Mouse (Mus musculus) liver, embryonic 14.5 days (tissue): Measurements from ENCODE around the gene Plb1. TPM values are rescaled to one million over a fixed set of nuclear protein-coding genes. Genes with fewer than 3 reads are reported as not detected.

ENCODE experiments used
- ATAC-seq: fragments of 200-750 bp; cut with Nextera tagmentation; 2 replicates; pipeline ENCODE4 v1.8.0; 2017; ENCODE audit warnings: moderate number of reproducible peaks, mild to moderate bottlenecking, moderate library complexity; ENCODE audit not compliant: insufficient read depth
- DNase-seq, 3 experiments: peaks; one replicate each; pipeline ENCODE4 v3.0.0-alpha.2; 2012 to 2013; ENCODE audit warnings: low read depth in 3 of 3, low spot score in 3 of 3
- H3K27ac ChIP-seq: fragments of 300-500 bp; sonication (generic); 2 replicates; pipeline ENCODE4 v1.5.1; 2014; ENCODE audit warnings: moderate library complexity, mild to moderate bottlenecking, control low read depth, inconsistent platforms
- H3K27me3 ChIP-seq: fragments of 300-500 bp; sonication (generic); 2 replicates; pipeline ENCODE4 v1.6.1; 2014; ENCODE audit warnings: mild to moderate bottlenecking, low read length, moderate library complexity; ENCODE audit not compliant: control insufficient read depth, insufficient read depth
- H3K36me3 ChIP-seq: fragments of 300-500 bp; sonication (generic); replicated peaks from 2 replicates; pipeline ENCODE4 v1.6.1; 2014; ENCODE audit warnings: low read depth; ENCODE audit not compliant: control insufficient read depth, insufficient read depth
- H3K4me1 ChIP-seq, 2 experiments: fragments of 200-500 bp in 1 of 2; fragments of 300-500 bp in 1 of 2; sonication (generic) in 1 of 2; replicated peaks; 2 replicates each; pipeline ENCODE4 v1.6.1; 2012 to 2014; ENCODE audit warnings: antibody characterized with exemption in 1 of 2, inconsistent platforms in 1 of 2, low read length in 1 of 2; ENCODE audit not compliant: control insufficient read depth in 2 of 2, insufficient read depth in 2 of 2
- H3K4me2 ChIP-seq: fragments of 300-500 bp; sonication (generic); 2 replicates; pipeline ENCODE4 v1.6.1; 2014; ENCODE audit warnings: low read depth, mild to moderate bottlenecking, control low read depth, moderate library complexity
- H3K4me3 ChIP-seq, 2 experiments: fragments of 200-500 bp in 1 of 2; fragments of 300-500 bp in 1 of 2; sonication (generic) in 1 of 2; 2 replicates each; pipeline ENCODE4 v1.5.1; 2012 to 2014; ENCODE audit warnings: low read depth in 2 of 2, low read length in 2 of 2, mild to moderate bottlenecking in 2 of 2, control low read depth in 1 of 2, inconsistent platforms in 1 of 2, moderate library complexity in 1 of 2; ENCODE audit not compliant: insufficient read depth in 1 of 2
- H3K9ac ChIP-seq: fragments of 300-500 bp; sonication (generic); replicated peaks from 2 replicates; pipeline ENCODE4 v1.6.1; 2014; ENCODE audit warnings: mild to moderate bottlenecking, control low read depth, moderate library complexity
- H3K9me3 ChIP-seq: fragments of 300-500 bp; sonication (generic); 2 replicates; pipeline ENCODE4 v1.6.1; 2016; ENCODE audit warnings: low read length, mixed read lengths; ENCODE audit not compliant: control insufficient read depth
- CTCF ChIP-seq: IDR thresholded peaks from 2 replicates; pipeline ENCODE4 v1.5.1; 2016; ENCODE audit warnings: antibody characterized with exemption, low read depth, control low read depth
- EP300 ChIP-seq: IDR thresholded peaks from 2 replicates; pipeline ENCODE4 v1.6.1; 2016; ENCODE audit warnings: antibody characterized with exemption, low read depth
- WGBS: fragments of 180-500 bp; shearing (Covaris S2); extraction: QIAGEN DNeasy Blood & Tissue Kit; methylation state at CpG from one replicate; pipeline ENCODE4 v1.1.7; 2014; ENCODE audit not compliant: insufficient replicate concordance; 5-methylcytosine and 5-hydroxymethylcytosine counted together
- polyA plus RNA-seq, 2 experiments: library from polyadenylated mRNA; depleted of rRNA in 1 of 2; stranded (reverse) in 1 of 2; unstranded in 1 of 2; fragments of >200 nt; fragmentation: Nextera tagmentation in 1 of 2; extraction: Ambion mirVana in 1 of 2; gene quantifications; 2 replicates each; pipeline versions ENCODE4 v1.2.1 to v1.2.3; 2012 to 2014

The Plb1 gene
- polyA plus RNA-seq (2012; rRNA removed) = 0.01 and 0.02 TPM in 2 replicates
- polyA plus RNA-seq (2014; fragmentation: Nextera tagmentation; extraction: Ambion mirVana) = not detected in 2 replicates

DNA sequence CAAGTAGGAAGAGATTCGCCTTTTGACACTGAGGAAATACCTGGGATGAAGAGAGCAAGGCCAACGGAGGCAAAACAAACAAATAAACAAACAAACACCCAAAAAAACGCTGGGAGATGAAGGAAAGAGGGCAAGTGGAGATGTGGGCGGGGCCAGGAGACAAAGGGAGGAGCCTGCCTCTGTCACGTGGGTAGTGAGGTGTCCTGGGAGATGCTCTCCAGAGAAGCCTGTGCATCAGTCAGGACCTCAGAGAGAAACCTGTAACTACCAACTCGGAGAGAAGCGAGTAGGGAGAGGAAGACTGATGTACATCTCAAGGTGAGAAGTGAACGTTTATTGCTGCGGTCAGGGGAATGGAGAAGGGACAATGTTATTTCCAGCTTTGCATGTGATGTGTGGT lies at the start of gene Plb1:
TSS of gene Plb1 (plus strand) at position 235 of the 400 bp plus-strand sequence.
- no peak for ATAC-seq
- no peaks in the 10 kb centered on the region for H3K36me3 ChIP-seq
- no peaks in the 10 kb centered on the region for H3K27me3 ChIP-seq
- TF ChIP-seq CTCF (no peak), EP300 (no peak)
- no peaks in the 10 kb centered on the region for H3K9me3 ChIP-seq
- no peaks in the 10 kb centered on the region for H3K4me1 ChIP-seq
- no peak within 1 kb of the TSS for H3K4me2 ChIP-seq
- no peak for DNase-seq
- H3K27ac ChIP-seq = no peak within 1 kb of the TSS
- no peak within 1 kb of the TSS for H3K4me3 ChIP-seq
- WGBS = 52% methylated on average over 9 of the region's 9 CpGs
- H3K9ac ChIP-seq = no peak within 1 kb of the TSS

DNA sequence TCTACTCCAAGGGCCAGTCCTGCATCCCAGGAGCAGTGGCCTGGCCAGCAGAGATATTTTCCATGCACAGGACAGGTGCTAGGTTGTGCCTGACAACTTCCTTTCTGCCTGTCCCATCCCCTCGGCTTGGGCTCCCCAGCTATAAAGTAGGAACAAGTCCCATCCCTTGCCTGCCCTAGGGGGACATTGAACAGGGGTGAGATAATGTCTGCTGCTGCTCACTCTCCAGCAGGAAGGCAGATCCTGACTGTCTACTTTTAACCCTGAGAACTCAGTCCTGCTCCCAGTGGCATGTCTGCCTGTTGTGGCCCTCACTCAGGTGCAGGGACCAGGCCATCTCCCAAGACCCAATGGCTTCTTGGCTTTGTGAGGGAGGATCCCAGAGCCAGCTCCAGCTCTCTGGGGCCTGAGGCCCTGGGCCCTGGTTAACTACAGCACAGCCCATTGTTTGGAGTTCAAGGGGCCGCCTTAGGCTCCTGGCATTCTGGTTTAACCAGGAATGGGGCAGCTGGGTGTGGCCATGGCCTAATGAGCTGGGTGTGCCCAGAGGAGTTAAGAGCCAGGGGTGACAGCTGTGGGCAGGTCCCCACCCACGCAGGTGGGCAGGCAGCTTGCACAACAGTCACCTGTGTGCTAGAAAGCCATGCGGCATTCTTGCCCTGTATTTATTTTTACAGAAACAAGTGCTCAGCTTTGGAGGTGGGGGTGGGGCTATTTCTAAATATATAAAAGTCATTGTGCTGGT lies 49.5 kb upstream of the Plb1 start:
- no peaks in the 10 kb centered on the region for H3K27me3 ChIP-seq
- WGBS = 58% methylated on average over 4 of the region's 4 CpGs
- H3K9ac ChIP-seq = no peak overlapping the region
- TF ChIP-seq CTCF = no peak
- TF ChIP-seq EP300 = no peak
- no peak overlapping the region for H3K4me3 ChIP-seq
- H3K4me1 ChIP-seq = 0 out of 4 replicates have a peak, but pooled peaks cover 0 to 3% of the 10 kb centered on the region in 2 experiments
- DNase-seq = no peak
- no peaks in the 10 kb centered on the region for H3K36me3 ChIP-seq
- no peak overlapping the region for H3K4me2 ChIP-seq
- no peak overlapping the region for H3K27ac ChIP-seq
- H3K9me3 ChIP-seq = no peaks in the 10 kb centered on the region
- ATAC-seq = no peak

DNA sequence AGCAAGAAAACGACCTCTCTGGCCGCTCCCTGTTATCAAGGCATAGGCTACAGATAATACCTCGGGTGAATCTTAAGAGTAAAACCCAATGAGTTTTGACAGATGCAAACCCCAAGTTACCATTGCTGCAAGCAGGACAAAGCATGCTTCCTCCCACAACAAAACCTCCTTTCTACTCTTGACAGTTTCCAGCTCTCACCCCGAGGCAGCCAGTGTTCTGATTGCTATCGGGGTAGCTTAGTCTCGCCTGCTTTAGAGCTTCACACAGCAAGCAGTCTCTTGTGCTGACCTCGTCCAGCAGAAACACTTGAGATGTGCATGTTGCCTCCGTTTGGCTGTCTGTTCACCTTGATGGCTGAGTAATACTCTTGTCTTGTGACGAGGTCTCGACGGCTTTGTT lies 44.8 kb upstream of the Plb1 start:
- ATAC-seq (no peak), DNase-seq (no peak)
- no peak overlapping the region for H3K9ac ChIP-seq
- H3K4me2 ChIP-seq = no peak overlapping the region
- no peak overlapping the region for H3K4me3 ChIP-seq
- 0 out of 4 replicates have a peak, but pooled peaks cover 0 to 3% of the 10 kb centered on the region in 2 experiments for H3K4me1 ChIP-seq
- H3K27me3 ChIP-seq = no peaks in the 10 kb centered on the region
- no peak overlapping the region for H3K27ac ChIP-seq
- H3K36me3 ChIP-seq = no peaks in the 10 kb centered on the region
- no peaks in the 10 kb centered on the region for H3K9me3 ChIP-seq
- WGBS = 51% methylated on average over 11 of the region's 11 CpGs
- TF ChIP-seq EP300 (no peak), CTCF (no peak)

DNA sequence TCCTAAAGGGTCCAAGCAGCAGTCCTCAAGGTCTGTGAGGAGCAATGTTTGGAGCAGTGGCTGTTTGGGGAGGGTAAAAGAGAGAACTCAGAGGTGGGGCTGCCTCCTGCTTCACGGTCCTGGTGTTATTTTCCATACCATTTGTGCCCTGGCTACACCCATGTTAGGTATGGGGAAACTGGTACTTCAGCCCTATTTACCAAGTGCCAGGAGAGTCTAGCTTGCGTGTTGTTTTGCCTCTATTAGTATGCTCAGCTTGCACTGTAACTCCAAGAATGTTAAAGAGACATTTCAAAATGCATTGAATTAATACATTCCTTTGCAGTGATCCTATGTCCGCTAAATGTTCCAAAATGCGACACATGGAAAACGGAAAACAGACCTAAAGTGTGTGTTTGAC lies 41.2 kb upstream of the Plb1 start:
- ATAC-seq (no peak), DNase-seq (no peak)
- H3K36me3 ChIP-seq = no peaks in the 10 kb centered on the region
- H3K4me2 ChIP-seq = no peak overlapping the region
- no peak for TF ChIP-seq EP300
- TF ChIP-seq CTCF = no peak
- H3K9me3 ChIP-seq = no peaks in the 10 kb centered on the region
- no peak overlapping the region for H3K27ac ChIP-seq
- H3K9ac ChIP-seq = no peak overlapping the region
- H3K27me3 ChIP-seq = no peaks in the 10 kb centered on the region
- WGBS = 74% methylated on average over 5 of the region's 5 CpGs
- no peak overlapping the region for H3K4me3 ChIP-seq
- H3K4me1 ChIP-seq = 0 out of 4 replicates have a peak, but pooled peaks cover 0 to 2% of the 10 kb centered on the region in 2 experiments

DNA sequence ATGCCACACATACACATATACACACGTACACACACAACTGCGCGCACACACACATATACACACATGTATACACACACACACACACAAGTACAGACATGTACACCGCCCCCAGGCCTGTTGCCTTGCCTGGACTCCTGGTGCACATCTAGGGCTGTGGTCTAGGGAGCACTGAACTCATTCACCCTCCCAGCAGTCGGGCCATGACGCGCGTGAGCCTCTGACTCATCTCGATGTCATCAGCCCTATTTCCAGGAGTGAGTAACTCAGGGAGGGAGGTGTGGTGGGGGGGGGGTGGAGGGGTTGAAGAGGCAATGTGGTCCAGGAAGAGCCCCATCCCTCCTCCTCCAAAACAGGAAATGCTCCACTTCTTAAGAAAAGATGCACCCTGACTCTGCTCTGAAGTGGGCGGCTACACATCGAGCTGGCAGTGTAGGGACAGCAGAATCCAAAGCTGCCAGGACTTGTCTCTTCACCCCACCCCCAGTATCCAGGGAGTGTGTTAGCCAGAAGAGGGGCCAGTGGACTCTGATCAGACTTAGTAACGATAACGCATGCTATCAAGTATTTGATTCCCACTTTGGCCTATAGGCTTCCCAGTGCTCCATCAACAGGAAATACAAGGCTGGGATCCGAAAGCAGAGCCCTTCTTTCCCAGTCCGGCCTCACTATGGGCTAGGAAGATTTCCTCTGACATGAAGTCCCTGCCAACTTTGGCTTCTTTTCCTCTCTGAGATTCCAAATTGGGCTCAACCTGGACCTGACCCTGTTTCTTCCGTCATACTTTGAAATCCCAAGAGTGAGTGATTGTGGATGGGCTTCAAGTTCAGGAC lies 40.3 kb upstream of the Plb1 start:
- H3K9ac ChIP-seq = no peak overlapping the region
- 57% methylated on average over 16 of the region's 16 CpGs for WGBS
- H3K9me3 ChIP-seq = no peaks in the 10 kb centered on the region
- H3K27ac ChIP-seq = no peak overlapping the region
- ATAC-seq (no peak), DNase-seq (peak in 1 of 3 experiments; percentile 22)
- TF ChIP-seq EP300 = no peak
- TF ChIP-seq CTCF = no peak
- no peak overlapping the region for H3K4me2 ChIP-seq
- H3K4me1 ChIP-seq = 0 out of 4 replicates have a peak, but pooled peaks cover 0 to 2% of the 10 kb centered on the region in 2 experiments
- no peaks in the 10 kb centered on the region for H3K27me3 ChIP-seq
- no peaks in the 10 kb centered on the region for H3K36me3 ChIP-seq
- no peak overlapping the region for H3K4me3 ChIP-seq
